Mouse (Mus musculus): ENCODE data around the gene Fbln1. TPM values are rescaled to one million over a fixed set of nuclear protein-coding genes. Genes with fewer than 3 reads are reported as not detected.
"Not testable (repeated sequence)": the region's sequence is repeated elsewhere in the genome, so short reads cannot be mapped to it uniquely, and the experiment has no call there.

Gene Fbln1
- polyA plus RNA-seq, 1 experiment, result 50.4 TPM

- DNase-seq (ENCODE audit: low read depth), result no peak
Observed at GRCm38 (mm10) chr15:85295544-85295943, 89.8 kb downstream of the Fbln1 start.

GRCm38 (mm10) chr15:85295977-85296376 lies 90.2 kb downstream of the Fbln1 start:
- no peak for DNase-seq (ENCODE audit: low read depth)

- no peak for DNase-seq (ENCODE audit: low read depth)
Observed at GRCm38 (mm10) chr15:85296538-85296937, 90.8 kb downstream of the Fbln1 start.

- no peak for DNase-seq (ENCODE audit: low read depth)
Observed at GRCm38 (mm10) chr15:85298167-85298781, 92.5 kb downstream of the Fbln1 start.

GRCm38 (mm10) chr15:85298946-85299345 lies 93.2 kb downstream of the Fbln1 start:
- DNase-seq (ENCODE audit: low read depth), result peak; percentile 17

GRCm38 (mm10) chr15:85303241-85303640 lies 97.5 kb downstream of the Fbln1 start:
- DNase-seq (ENCODE audit: low read depth), result no peak

GRCm38 (mm10) chr15:85303976-85304375 lies 98.2 kb downstream of the Fbln1 start:
- no peak for DNase-seq (ENCODE audit: low read depth)

- DNase-seq (ENCODE audit: low read depth), result no peak
Observed at GRCm38 (mm10) chr15:85307061-85307660, 101.4 kb downstream of the Fbln1 start.

- no peak for DNase-seq (ENCODE audit: low read depth)
Observed at GRCm38 (mm10) chr15:85311058-85311657, 105.4 kb downstream of the Fbln1 start.

GRCm38 (mm10) chr15:85315378-85316025 lies 109.8 kb downstream of the Fbln1 start:
- no peak for DNase-seq (ENCODE audit: low read depth)

GRCm38 (mm10) chr15:85316342-85317140 lies 110.8 kb downstream of the Fbln1 start:
- no peak for DNase-seq (ENCODE audit: low read depth)

GRCm38 (mm10) chr15:85319924-85320668 lies 114.3 kb downstream of the Fbln1 start:
- DNase-seq (ENCODE audit: low read depth), result no peak

GRCm38 (mm10) chr15:85323214-85323613 lies 117.5 kb downstream of the Fbln1 start:
- no peak for DNase-seq (ENCODE audit: low read depth)

- no peak for DNase-seq (ENCODE audit: low read depth)
Observed at GRCm38 (mm10) chr15:85324426-85324825, 118.7 kb downstream of the Fbln1 start.

GRCm38 (mm10) chr15:85327808-85328207 lies 122.1 kb downstream of the Fbln1 start:
- DNase-seq (ENCODE audit: low read depth), result no peak

- DNase-seq (ENCODE audit: low read depth), result not testable (repeated sequence)
Observed at GRCm38 (mm10) chr15:85328455-85328854, 122.7 kb downstream of the Fbln1 start.

- DNase-seq (ENCODE audit: low read depth), result no peak
Observed at GRCm38 (mm10) chr15:85329096-85329495, 123.3 kb downstream of the Fbln1 start.

- DNase-seq (ENCODE audit: low read depth), result no peak
Observed at GRCm38 (mm10) chr15:85330024-85330423, 124.3 kb downstream of the Fbln1 start.

- DNase-seq (ENCODE audit: low read depth), result not testable (repeated sequence)
Observed at GRCm38 (mm10) chr15:85333511-85333910, 127.8 kb downstream of the Fbln1 start.

- DNase-seq (ENCODE audit: low read depth), result no peak
Observed at GRCm38 (mm10) chr15:85334234-85334633, 128.5 kb downstream of the Fbln1 start.

- no peak for DNase-seq (ENCODE audit: low read depth)
Observed at GRCm38 (mm10) chr15:85335671-85336300, 130.0 kb downstream of the Fbln1 start, which contains the start of gene Atxn10. Gene Atxn10 (plus strand): TSS chr15:85336245.

Data from gonadal fat pad, adult 2 months (tissue).